Mouse (Mus musculus): ENCODE data around the gene Fscn1. TPM values are rescaled to one million over a fixed set of nuclear protein-coding genes. Genes with fewer than 3 reads are reported as not detected.

Gene Fscn1
- polyA plus RNA-seq, 1 experiment from 2014 or later, result 520 TPM

- H3K27me3 ChIP-seq (ENCODE audit: control insufficient read depth, insufficient read depth, low read length), result no peaks in the 10 kb centered on the region
- no peaks in the 10 kb centered on the region for H3K36me3 ChIP-seq (replicated peaks; ENCODE audit: control insufficient read depth, insufficient read depth, low read depth, low read length)
- no peaks in the 10 kb centered on the region for H3K9me3 ChIP-seq (replicated peaks; ENCODE audit: control insufficient read depth, low read length)
- no peak overlapping the region for H3K4me3 ChIP-seq (ENCODE audit: low read depth, low read length)
- no peak for DNase-seq (ENCODE audit: low spot score)
- H3K9ac ChIP-seq (replicated peaks; ENCODE audit: low read length), result no peak overlapping the region
- H3K4me2 ChIP-seq (ENCODE audit: low read depth, low read length), result no peak overlapping the region
- 60% methylated on average over 8 of the region's 8 CpGs for WGBS
- H3K27ac ChIP-seq (replicated peaks; ENCODE audit: low read depth, low read length), result no peak overlapping the region
- peak; percentile 53 for ATAC-seq (replicated peaks; ENCODE audit: insufficient number of reproducible peaks, low FRiP score, low TSS enrichment, low read depth)
- no peaks in the 10 kb centered on the region for H3K4me1 ChIP-seq (ENCODE audit: control insufficient read depth, insufficient read depth, low read length)
Measured at GRCm38 (mm10) chr5:142920311-142921073, 39.7 kb upstream of the Fscn1 start.

GRCm38 (mm10) chr5:142921074-142921459 is 39.1 kb upstream of the Fscn1 start:
- Histone ChIP-seq H3K27me3 (ENCODE audit: control insufficient read depth, insufficient read depth, low read length) (no peaks in the 10 kb centered on the region), H3K9me3 (replicated peaks; ENCODE audit: control insufficient read depth, low read length) (no peaks in the 10 kb centered on the region), H3K4me1 (ENCODE audit: control insufficient read depth, insufficient read depth, low read length) (no peaks in the 10 kb centered on the region), H3K9ac (replicated peaks; ENCODE audit: low read length) (no peak overlapping the region), H3K4me2 (ENCODE audit: low read depth, low read length) (no peak overlapping the region), H3K36me3 (replicated peaks; ENCODE audit: control insufficient read depth, insufficient read depth, low read depth, low read length) (no peaks in the 10 kb centered on the region), H3K27ac (replicated peaks; ENCODE audit: low read depth, low read length) (no peak overlapping the region), H3K4me3 (ENCODE audit: low read depth, low read length) (no peak overlapping the region)
- DNase-seq (ENCODE audit: low spot score) (no peak), ATAC-seq (replicated peaks; ENCODE audit: insufficient number of reproducible peaks, low FRiP score, low TSS enrichment, low read depth) (no peak)
- WGBS, result 69% methylated on average over 6 of the region's 6 CpGs

- Histone ChIP-seq H3K9me3 (replicated peaks; ENCODE audit: control insufficient read depth, low read length) (no peaks in the 10 kb centered on the region), H3K9ac (replicated peaks; ENCODE audit: low read length) (no peak overlapping the region)
- WGBS, result 85% methylated on average over 5 of the region's 5 CpGs
Measured at GRCm38 (mm10) chr5:142922251-142922650, 37.9 kb upstream of the Fscn1 start.

GRCm38 (mm10) chr5:142923781-142924180 is 36.4 kb upstream of the Fscn1 start:
- WGBS, result 86% methylated on average over 3 of the region's 3 CpGs
- H3K9me3 ChIP-seq (replicated peaks; ENCODE audit: control insufficient read depth, low read length), result no peaks in the 10 kb centered on the region
- H3K36me3 ChIP-seq (replicated peaks; ENCODE audit: control insufficient read depth, insufficient read depth, low read depth, low read length), result no peaks in the 10 kb centered on the region
- H3K27ac ChIP-seq (replicated peaks; ENCODE audit: low read depth, low read length), result no peak overlapping the region
- H3K4me1 ChIP-seq (ENCODE audit: control insufficient read depth, insufficient read depth, low read length), result peaks cover 5% of the 10 kb centered on the region; the same call in 1 of the 2 replicates
- H3K4me2 ChIP-seq (ENCODE audit: low read depth, low read length), result no peak overlapping the region
- no peaks in the 10 kb centered on the region for H3K27me3 ChIP-seq (ENCODE audit: control insufficient read depth, insufficient read depth, low read length)
- no peak for ATAC-seq (replicated peaks; ENCODE audit: insufficient number of reproducible peaks, low FRiP score, low TSS enrichment, low read depth)
- no peak for DNase-seq (ENCODE audit: low spot score)
- H3K4me3 ChIP-seq (ENCODE audit: low read depth, low read length), result no peak overlapping the region
- no peak overlapping the region for H3K9ac ChIP-seq (replicated peaks; ENCODE audit: low read length)

More at GRCm38 (mm10) chr5:142922251-142922650, 37.9 kb upstream of the Fscn1 start:
- no peaks in the 10 kb centered on the region for H3K36me3 ChIP-seq (replicated peaks; ENCODE audit: control insufficient read depth, insufficient read depth, low read depth, low read length)
- DNase-seq (ENCODE audit: low spot score) (no peak), ATAC-seq (replicated peaks; ENCODE audit: insufficient number of reproducible peaks, low FRiP score, low TSS enrichment, low read depth) (no peak)
- no peaks in the 10 kb centered on the region for H3K27me3 ChIP-seq (ENCODE audit: control insufficient read depth, insufficient read depth, low read length)
- no peak overlapping the region for H3K4me3 ChIP-seq (ENCODE audit: low read depth, low read length)
- H3K27ac ChIP-seq (replicated peaks; ENCODE audit: low read depth, low read length), result no peak overlapping the region
- H3K4me2 ChIP-seq (ENCODE audit: low read depth, low read length), result no peak overlapping the region
- peaks cover 4% of the 10 kb centered on the region; the same call in 1 of the 2 replicates for H3K4me1 ChIP-seq (ENCODE audit: control insufficient read depth, insufficient read depth, low read length)

GRCm38 (mm10) chr5:142924336-142924959 is 35.7 kb upstream of the Fscn1 start:
- no peaks in the 10 kb centered on the region for H3K27me3 ChIP-seq (ENCODE audit: control insufficient read depth, insufficient read depth, low read length)
- no peak for ATAC-seq (replicated peaks; ENCODE audit: insufficient number of reproducible peaks, low FRiP score, low TSS enrichment, low read depth)
- WGBS, result 83% methylated on average over 12 of the region's 12 CpGs
- no peaks in the 10 kb centered on the region for H3K9me3 ChIP-seq (replicated peaks; ENCODE audit: control insufficient read depth, low read length)
- H3K4me1 ChIP-seq (ENCODE audit: control insufficient read depth, insufficient read depth, low read length), result peaks cover 7% of the 10 kb centered on the region; the same call in 1 of the 2 replicates
- H3K9ac ChIP-seq (replicated peaks; ENCODE audit: low read length), result no peak overlapping the region
- no peak overlapping the region for H3K27ac ChIP-seq (replicated peaks; ENCODE audit: low read depth, low read length)
- no peak overlapping the region for H3K4me2 ChIP-seq (ENCODE audit: low read depth, low read length)
- no peaks in the 10 kb centered on the region for H3K36me3 ChIP-seq (replicated peaks; ENCODE audit: control insufficient read depth, insufficient read depth, low read depth, low read length)
- no peak overlapping the region for H3K4me3 ChIP-seq (ENCODE audit: low read depth, low read length)
- no peak for DNase-seq (ENCODE audit: low spot score)

GRCm38 (mm10) chr5:142926204-142926939 is 33.8 kb upstream of the Fscn1 start:
- Histone ChIP-seq H3K9me3 (replicated peaks; ENCODE audit: control insufficient read depth, low read length) (no peaks in the 10 kb centered on the region), H3K27me3 (ENCODE audit: control insufficient read depth, insufficient read depth, low read length) (no peaks in the 10 kb centered on the region), H3K27ac (replicated peaks; ENCODE audit: low read depth, low read length) (no peak overlapping the region; the same call in 1 of the 2 replicates), H3K4me1 (ENCODE audit: control insufficient read depth, insufficient read depth, low read length) (peaks cover 7% of the 10 kb centered on the region; the same call in 1 of the 2 replicates), H3K9ac (replicated peaks; ENCODE audit: low read length) (peak overlapping the region; percentile 34), H3K36me3 (replicated peaks; ENCODE audit: control insufficient read depth, insufficient read depth, low read depth, low read length) (no peaks in the 10 kb centered on the region), H3K4me3 (ENCODE audit: low read depth, low read length) (no peak overlapping the region), H3K4me2 (ENCODE audit: low read depth, low read length) (peak overlapping the region; percentile 21; the same call in 1 of the 2 replicates)
- WGBS, result 13% methylated on average over 12 of the region's 13 CpGs
- no peak for ATAC-seq (replicated peaks; ENCODE audit: insufficient number of reproducible peaks, low FRiP score, low TSS enrichment, low read depth)
- DNase-seq (ENCODE audit: low spot score), result peak; percentile 63

GRCm38 (mm10) chr5:142926940-142927228 is 33.3 kb upstream of the Fscn1 start:
- ATAC-seq (replicated peaks; ENCODE audit: insufficient number of reproducible peaks, low FRiP score, low TSS enrichment, low read depth), result no peak
- Histone ChIP-seq H3K9ac (replicated peaks; ENCODE audit: low read length) (no peak overlapping the region), H3K4me2 (ENCODE audit: low read depth, low read length) (no peak overlapping the region; the same call in 1 of the 2 replicates), H3K4me3 (ENCODE audit: low read depth, low read length) (no peak overlapping the region), H3K27ac (replicated peaks; ENCODE audit: low read depth, low read length) (no peak overlapping the region), H3K27me3 (ENCODE audit: control insufficient read depth, insufficient read depth, low read length) (no peaks in the 10 kb centered on the region), H3K36me3 (replicated peaks; ENCODE audit: control insufficient read depth, insufficient read depth, low read depth, low read length) (no peaks in the 10 kb centered on the region), H3K9me3 (replicated peaks; ENCODE audit: control insufficient read depth, low read length) (no peaks in the 10 kb centered on the region), H3K4me1 (ENCODE audit: control insufficient read depth, insufficient read depth, low read length) (peaks cover 7% of the 10 kb centered on the region; the same call in 1 of the 2 replicates)
- DNase-seq (ENCODE audit: low spot score), result no peak
- 41% methylated on average over 3 of the region's 3 CpGs for WGBS
